Mouse (Mus musculus): ENCODE data around the gene Tmtc4. TPM values are rescaled to one million over a fixed set of nuclear protein-coding genes. Genes with fewer than 3 reads are reported as not detected.

The Tmtc4 gene
- polyA plus RNA-seq, 1 experiment from 2014 or later: 48.0 TPM

DNA sequence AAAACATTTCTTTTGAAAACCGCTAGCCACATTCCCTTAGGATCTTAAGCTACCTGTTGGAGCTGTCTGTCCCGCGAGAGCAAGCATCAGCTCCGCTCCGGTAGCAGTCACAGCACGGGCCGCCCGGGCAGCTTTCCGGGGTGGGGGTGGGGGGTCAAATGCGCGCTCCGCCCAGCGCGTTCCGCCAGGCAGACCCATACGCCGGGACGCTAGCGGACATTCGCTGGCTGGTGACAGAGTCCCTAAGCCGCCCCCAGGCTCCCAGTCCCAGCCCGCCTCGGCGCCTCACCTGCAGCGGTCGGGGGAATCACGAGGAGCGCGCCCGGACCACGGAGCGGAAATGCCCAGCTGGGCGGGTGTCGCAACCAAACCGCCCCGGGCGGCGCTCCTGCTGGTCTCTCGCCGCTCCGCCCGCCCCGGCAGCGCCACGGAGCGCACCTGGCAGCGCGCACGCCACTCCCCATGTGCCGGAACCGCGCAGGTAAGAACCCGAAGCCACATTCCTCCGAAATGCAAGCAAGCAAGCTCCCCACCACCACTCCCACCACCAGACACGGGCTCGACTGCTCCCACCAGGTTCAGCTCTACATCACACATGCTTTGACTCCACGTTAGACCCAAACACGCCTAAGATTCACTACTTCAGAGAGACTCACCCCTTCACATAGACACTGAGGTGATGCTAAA lies 70.9 kb downstream of the Tmtc4 start:
- WGBS: under 1% methylated on average over 54 of the region's 58 CpGs
- ATAC-seq: peak; percentile 81
- Histone ChIP-seq H3K4me3 (ENCODE audit: low read depth, low read length) (peak overlapping the region; percentile 62), H3K4me2 (ENCODE audit: low read length) (peak overlapping the region; percentile 93), H3K27me3 (ENCODE audit: control insufficient read depth, insufficient read depth, low read depth, low read length) (peaks cover 19% of the 10 kb centered on the region; the same call in 1 of the 2 replicates), H3K36me3 (ENCODE audit: control insufficient read depth, insufficient read depth, low read length) (no peaks in the 10 kb centered on the region), H3K9ac (ENCODE audit: low read depth, low read length) (peak overlapping the region; percentile 71), H3K9me3 (replicated peaks; ENCODE audit: control insufficient read depth, low read length, poor library complexity, severe bottlenecking) (0 out of 2 replicates have a peak, but pooled peaks cover 6% of the 10 kb centered on the region), H3K4me1 (ENCODE audit: control insufficient read depth, insufficient read depth, low read length) (peaks cover 7% of the 10 kb centered on the region; the same call in 1 of the 2 replicates), H3K27ac (ENCODE audit: low read length) (no peak overlapping the region)

DNA sequence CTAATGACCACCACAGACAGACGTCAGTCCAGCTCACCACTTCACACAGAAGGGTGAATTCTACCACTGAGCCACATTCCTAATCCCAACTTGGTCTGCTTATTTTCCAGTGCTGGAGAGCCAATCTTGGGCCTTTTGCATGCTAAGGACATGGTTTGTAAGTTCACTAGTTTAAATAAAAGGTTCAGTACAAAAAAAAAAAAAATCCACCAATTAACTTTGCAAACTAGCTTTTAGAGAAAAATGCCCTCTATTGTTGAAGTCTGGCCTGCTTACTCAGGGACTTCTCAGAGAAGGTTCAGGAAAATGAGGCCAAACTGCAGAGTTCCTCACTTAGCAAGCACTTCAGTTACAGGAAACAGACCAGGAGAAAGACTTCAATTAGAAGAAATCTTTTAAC lies 71.7 kb downstream of the Tmtc4 start:
- Histone ChIP-seq H3K9me3 (replicated peaks; ENCODE audit: control insufficient read depth, low read length, poor library complexity, severe bottlenecking) (peaks cover 10% of the 10 kb centered on the region; the same call in 1 of the 2 replicates), H3K4me3 (ENCODE audit: low read depth, low read length) (no peak overlapping the region; the same call in 1 of the 2 replicates), H3K4me2 (ENCODE audit: low read length) (no peak overlapping the region; the same call in 1 of the 2 replicates), H3K4me1 (ENCODE audit: control insufficient read depth, insufficient read depth, low read length) (peaks cover 7% of the 10 kb centered on the region; the same call in 1 of the 2 replicates), H3K27me3 (ENCODE audit: control insufficient read depth, insufficient read depth, low read depth, low read length) (peaks cover 19% of the 10 kb centered on the region; the same call in 1 of the 2 replicates), H3K9ac (ENCODE audit: low read depth, low read length) (no peak overlapping the region), H3K36me3 (ENCODE audit: control insufficient read depth, insufficient read depth, low read length) (no peaks in the 10 kb centered on the region), H3K27ac (ENCODE audit: low read length) (no peak overlapping the region)
- no peak for ATAC-seq
- WGBS: 35% methylated on average over 1 of the region's 1 CpGs

DNA sequence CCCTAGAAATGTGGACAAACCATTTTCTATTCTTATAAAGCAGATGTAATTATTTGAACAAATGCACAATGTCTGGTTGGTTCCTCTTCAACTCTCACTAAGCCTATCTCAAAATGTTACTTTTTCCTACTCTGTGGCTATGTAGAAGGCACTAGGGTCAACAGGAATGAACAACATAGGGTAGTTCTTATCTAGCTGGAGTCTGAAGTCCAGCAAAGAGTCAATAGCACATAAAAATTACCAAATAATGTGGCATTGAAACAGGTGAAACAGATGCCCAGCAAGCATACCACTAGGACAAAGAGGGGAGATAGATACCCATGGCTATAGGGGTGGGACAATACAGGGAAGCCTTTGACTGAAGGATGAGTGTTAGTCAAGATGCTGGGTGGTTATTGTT lies 72.6 kb downstream of the Tmtc4 start:
- H3K4me3 ChIP-seq (ENCODE audit: low read depth, low read length): no peak overlapping the region
- peaks cover 10% of the 10 kb centered on the region; the same call in 1 of the 2 replicates for H3K9me3 ChIP-seq (replicated peaks; ENCODE audit: control insufficient read depth, low read length, poor library complexity, severe bottlenecking)
- no peak overlapping the region for H3K9ac ChIP-seq (ENCODE audit: low read depth, low read length)
- no peaks in the 10 kb centered on the region for H3K36me3 ChIP-seq (ENCODE audit: control insufficient read depth, insufficient read depth, low read length)
- H3K27me3 ChIP-seq (ENCODE audit: control insufficient read depth, insufficient read depth, low read depth, low read length): peaks cover 19% of the 10 kb centered on the region; the same call in 1 of the 2 replicates
- no peak overlapping the region for H3K27ac ChIP-seq (ENCODE audit: low read length)
- H3K4me2 ChIP-seq (ENCODE audit: low read length): no peak overlapping the region
- no peak for ATAC-seq
- peaks cover 7% of the 10 kb centered on the region; the same call in 1 of the 2 replicates for H3K4me1 ChIP-seq (ENCODE audit: control insufficient read depth, insufficient read depth, low read length)

DNA sequence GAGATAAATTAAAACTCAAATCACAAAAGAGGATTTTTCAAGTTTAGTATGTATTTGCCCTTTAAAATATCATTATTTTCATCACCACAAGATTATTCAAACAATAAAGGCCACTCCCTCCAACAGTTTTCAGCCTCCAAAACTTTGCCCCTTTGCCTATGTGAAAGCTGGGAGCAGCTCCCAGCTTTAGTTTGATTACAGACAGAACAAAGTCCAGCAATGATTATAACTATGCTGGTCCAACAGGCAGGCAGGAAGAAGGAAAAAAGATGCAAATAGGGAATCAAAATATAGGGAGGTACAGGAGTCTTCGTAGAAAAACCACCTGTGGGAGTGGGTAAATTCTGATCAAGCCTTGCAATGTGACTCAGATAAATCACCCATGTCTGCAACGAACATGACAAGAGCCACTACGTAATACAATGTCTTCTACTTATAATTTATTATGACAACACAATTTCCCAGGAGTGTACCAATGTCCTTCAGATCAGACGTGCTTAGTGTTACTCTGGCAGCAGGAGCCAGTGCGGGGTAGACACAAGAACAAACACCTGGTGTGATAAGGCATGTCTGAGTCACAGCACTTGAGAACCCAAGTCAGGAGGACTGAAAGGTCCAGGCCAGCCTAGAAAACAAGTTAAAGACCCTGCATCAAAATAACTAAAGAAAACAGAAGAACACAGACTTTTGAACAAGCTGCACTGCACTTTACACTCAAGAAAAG lies 74.3 kb downstream of the Tmtc4 start:
- ATAC-seq: no peak
- WGBS: 89% methylated on average over 5 of the region's 5 CpGs
- H3K4me1 ChIP-seq (ENCODE audit: control insufficient read depth, insufficient read depth, low read length): peaks cover 7% of the 10 kb centered on the region; the same call in 1 of the 2 replicates

DNA sequence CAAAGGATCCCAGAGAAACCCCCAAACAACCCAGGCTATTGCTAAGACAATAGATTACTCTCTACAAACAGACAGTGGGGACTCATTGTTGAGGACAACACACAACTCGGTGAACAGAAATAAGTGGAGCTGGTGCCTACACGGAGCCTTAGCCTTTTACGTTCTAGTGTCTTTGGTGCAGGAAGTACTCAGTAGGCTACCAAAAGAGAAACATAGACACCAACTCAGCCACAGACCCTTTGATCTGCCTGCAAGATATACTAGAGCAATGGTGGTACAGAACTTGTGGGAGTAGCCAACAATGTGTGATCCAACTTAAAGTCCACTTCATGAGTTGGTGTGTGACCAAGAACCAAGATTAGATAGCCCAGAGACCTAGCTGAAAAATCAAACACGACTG lies 75.8 kb downstream of the Tmtc4 start:
- Histone ChIP-seq H3K9me3 (replicated peaks; ENCODE audit: control insufficient read depth, low read length, poor library complexity, severe bottlenecking) (peaks cover 10% of the 10 kb centered on the region; the same call in 1 of the 2 replicates), H3K36me3 (ENCODE audit: control insufficient read depth, insufficient read depth, low read length) (peaks cover 3% of the 10 kb centered on the region; the same call in 1 of the 2 replicates), H3K4me2 (ENCODE audit: low read length) (no peak overlapping the region), H3K27ac (ENCODE audit: low read length) (no peak overlapping the region), H3K27me3 (ENCODE audit: control insufficient read depth, insufficient read depth, low read depth, low read length) (peaks cover 13% of the 10 kb centered on the region; the same call in 1 of the 2 replicates), H3K9ac (ENCODE audit: low read depth, low read length) (no peak overlapping the region), H3K4me3 (ENCODE audit: low read depth, low read length) (no peak overlapping the region), H3K4me1 (ENCODE audit: control insufficient read depth, insufficient read depth, low read length) (peaks cover under 1% of the 10 kb centered on the region; the same call in 1 of the 2 replicates)
- ATAC-seq: no peak
- 93% methylated on average over 4 of the region's 4 CpGs for WGBS

More for the DNA sequence above, 74.3 kb downstream of the Tmtc4 start:
- H3K27me3 ChIP-seq (ENCODE audit: control insufficient read depth, insufficient read depth, low read depth, low read length): peaks cover 19% of the 10 kb centered on the region; the same call in 1 of the 2 replicates
- peaks cover 10% of the 10 kb centered on the region; the same call in 1 of the 2 replicates for H3K9me3 ChIP-seq (replicated peaks; ENCODE audit: control insufficient read depth, low read length, poor library complexity, severe bottlenecking)
- no peak overlapping the region for H3K27ac ChIP-seq (ENCODE audit: low read length)
- no peak overlapping the region for H3K4me2 ChIP-seq (ENCODE audit: low read length)
- no peak overlapping the region for H3K9ac ChIP-seq (ENCODE audit: low read depth, low read length)
- no peak overlapping the region for H3K4me3 ChIP-seq (ENCODE audit: low read depth, low read length)
- peaks cover 3% of the 10 kb centered on the region; the same call in 1 of the 2 replicates for H3K36me3 ChIP-seq (ENCODE audit: control insufficient read depth, insufficient read depth, low read length)

DNA sequence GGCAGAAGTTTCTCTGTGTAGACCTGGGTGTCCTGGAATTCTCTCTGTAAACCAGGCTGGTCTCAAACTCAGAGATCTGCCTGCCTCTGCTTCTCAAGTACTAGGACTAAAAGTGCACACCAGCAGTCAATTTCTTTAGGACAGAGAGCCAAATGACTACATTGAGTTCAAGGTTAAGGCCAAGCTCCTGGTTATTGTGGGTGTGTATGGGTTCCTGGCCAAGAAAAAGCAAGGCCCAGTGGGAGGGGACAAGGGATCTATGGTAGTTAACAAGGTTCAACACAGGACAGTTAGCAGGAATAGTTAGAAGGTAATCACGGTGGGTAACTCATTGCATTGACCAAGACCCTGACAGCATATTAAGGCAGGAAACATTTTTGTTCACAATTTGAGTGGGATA lies 78.8 kb downstream of the Tmtc4 start:
- H3K27ac ChIP-seq (ENCODE audit: low read length): no peak overlapping the region
- peaks cover 3% of the 10 kb centered on the region; the same call in 1 of the 2 replicates for H3K36me3 ChIP-seq (ENCODE audit: control insufficient read depth, insufficient read depth, low read length)
- 0 out of 2 replicates have a peak, but pooled peaks cover 2% of the 10 kb centered on the region for H3K27me3 ChIP-seq (ENCODE audit: control insufficient read depth, insufficient read depth, low read depth, low read length)
- whole genome bisulfite sequencing: 92% methylated on average over 1 of the region's 1 CpGs
- H3K9ac ChIP-seq (ENCODE audit: low read depth, low read length): no peak overlapping the region
- H3K4me1 ChIP-seq (ENCODE audit: control insufficient read depth, insufficient read depth, low read length): no peaks in the 10 kb centered on the region
- H3K4me2 ChIP-seq (ENCODE audit: low read length): no peak overlapping the region
- H3K4me3 ChIP-seq (ENCODE audit: low read depth, low read length): no peak overlapping the region
- H3K9me3 ChIP-seq (replicated peaks; ENCODE audit: control insufficient read depth, low read length, poor library complexity, severe bottlenecking): peaks cover 10% of the 10 kb centered on the region; the same call in 1 of the 2 replicates
- no peak for ATAC-seq

DNA sequence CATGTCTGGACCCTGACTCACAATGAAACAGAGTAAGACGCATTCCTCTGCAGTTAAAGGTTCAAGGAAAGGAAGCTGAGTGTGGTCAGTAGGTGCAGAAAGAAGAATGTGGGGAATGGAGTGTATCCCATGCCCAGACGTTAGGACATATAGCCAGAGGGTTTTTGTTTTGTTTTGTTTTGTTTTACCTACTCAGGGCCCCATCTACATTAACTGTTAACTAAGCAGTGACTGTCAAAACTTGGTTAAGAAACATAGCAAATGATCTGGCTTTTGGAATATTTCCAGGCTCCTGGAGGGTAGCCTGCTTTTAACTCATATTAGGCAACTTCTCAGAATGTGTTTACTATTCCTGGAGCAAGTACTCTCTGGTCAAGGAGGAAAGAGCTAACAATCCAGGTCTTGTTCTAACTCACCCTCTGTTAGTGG lies 79.9 kb downstream of the Tmtc4 start:
- Histone ChIP-seq H3K4me3 (ENCODE audit: low read depth, low read length) (no peak overlapping the region), H3K9me3 (replicated peaks; ENCODE audit: control insufficient read depth, low read length, poor library complexity, severe bottlenecking) (peaks cover 10% of the 10 kb centered on the region; the same call in 1 of the 2 replicates), H3K36me3 (ENCODE audit: control insufficient read depth, insufficient read depth, low read length) (peaks cover 3% of the 10 kb centered on the region; the same call in 1 of the 2 replicates), H3K27ac (ENCODE audit: low read length) (no peak overlapping the region), H3K9ac (ENCODE audit: low read depth, low read length) (no peak overlapping the region), H3K4me2 (ENCODE audit: low read length) (no peak overlapping the region), H3K27me3 (ENCODE audit: control insufficient read depth, insufficient read depth, low read depth, low read length) (no peaks in the 10 kb centered on the region), H3K4me1 (ENCODE audit: control insufficient read depth, insufficient read depth, low read length) (no peaks in the 10 kb centered on the region)
- 67% methylated on average over 2 of the region's 2 CpGs for WGBS
- no peak for ATAC-seq

DNA sequence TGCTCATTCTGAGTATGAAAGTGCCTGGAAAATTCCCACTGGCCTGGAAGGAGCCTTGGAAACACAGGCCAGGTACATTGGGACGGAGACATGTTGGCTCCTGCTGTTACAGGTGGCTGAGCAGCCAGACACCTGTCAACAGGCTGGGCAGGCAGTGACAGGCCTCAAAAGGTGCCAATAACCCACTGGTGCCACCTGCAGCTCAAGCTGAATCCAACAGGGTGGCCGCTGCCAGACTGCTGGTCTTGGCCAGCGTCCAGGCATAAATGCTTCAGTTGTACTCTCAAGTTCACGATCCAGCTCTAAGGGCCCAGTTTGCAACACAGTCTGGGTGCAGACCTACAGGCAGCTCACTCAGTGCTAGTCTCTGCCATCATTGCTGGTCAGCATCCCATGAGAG lies 81.0 kb downstream of the Tmtc4 start:
- Histone ChIP-seq H3K27ac (ENCODE audit: low read length) (no peak overlapping the region), H3K4me2 (ENCODE audit: low read length) (no peak overlapping the region), H3K4me1 (ENCODE audit: control insufficient read depth, insufficient read depth, low read length) (no peaks in the 10 kb centered on the region), H3K9ac (ENCODE audit: low read depth, low read length) (no peak overlapping the region), H3K4me3 (ENCODE audit: low read depth, low read length) (no peak overlapping the region), H3K36me3 (ENCODE audit: control insufficient read depth, insufficient read depth, low read length) (peaks cover 3% of the 10 kb centered on the region; the same call in 1 of the 2 replicates), H3K27me3 (ENCODE audit: control insufficient read depth, insufficient read depth, low read depth, low read length) (no peaks in the 10 kb centered on the region), H3K9me3 (replicated peaks; ENCODE audit: control insufficient read depth, low read length, poor library complexity, severe bottlenecking) (peaks cover 3% of the 10 kb centered on the region; the same call in 1 of the 2 replicates)
- no peak for ATAC-seq
- WGBS: 61% methylated on average over 4 of the region's 4 CpGs
